Mouse (Mus musculus) frontal cortex, adult 2 months (tissue): Measurements from ENCODE around the gene Btbd35f28. TPM values are rescaled to one million over a fixed set of nuclear protein-coding genes. Genes with fewer than 3 reads are reported as not detected.
"Not testable (repeated sequence)": the region's sequence is repeated elsewhere in the genome, so short reads cannot be mapped to it uniquely, and the experiment has no call there.

Source experiments
- DNase-seq, 2 experiments: peaks; one replicate each; pipeline ENCODE4 v3.0.0; 2022; ENCODE audit warnings: low spot score in 1 of 2; ENCODE audit errors: extremely low spot score in 1 of 2
- polyA plus RNA-seq: library from polyadenylated mRNA; depleted of rRNA; stranded (reverse); fragments of >200 nt; gene quantifications from 2 replicates; pipeline ENCODE4 v1.2.3, GENCODE M21; 2012; rRNA removed

The Btbd35f28 gene
- polyA plus RNA-seq: not detected in 2 replicates

DNA sequence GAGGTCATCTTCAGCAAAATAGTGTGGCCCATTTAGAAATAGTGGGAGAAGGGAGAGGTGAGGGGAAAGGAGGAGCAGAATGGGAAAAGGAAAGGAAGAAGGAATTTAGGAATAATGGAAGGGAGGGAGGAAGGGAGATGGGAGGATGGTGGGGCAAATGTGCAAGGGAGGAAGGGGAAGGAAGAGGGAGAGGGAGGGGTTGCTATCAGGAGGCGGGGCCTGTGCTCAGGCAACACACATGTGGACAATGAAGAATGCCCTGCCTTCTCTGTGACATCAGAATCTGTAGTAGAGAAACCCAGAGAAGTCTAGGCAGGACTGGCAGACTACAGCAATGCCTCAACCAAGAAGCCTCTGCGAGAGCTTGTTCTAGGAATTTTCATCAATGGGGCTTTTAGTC, at the start of gene Btbd35f28:
Gene Btbd35f28 (plus strand): TSS at position 301 of the 400 bp plus-strand sequence.
- not testable (repeated sequence) for DNase-seq

Other genes with a start within 250 kb of the Btbd35f28 start
- not detected in 2 replicates for gene Btbd35f16, start 239.6 kb upstream of the Btbd35f28 start, polyA plus RNA-seq
- gene Btbd35f3, start 158.9 kb upstream of the Btbd35f28 start, polyA plus RNA-seq: not detected in 2 replicates
- gene Btbd35f20, start 94.7 kb downstream of the Btbd35f28 start, polyA plus RNA-seq: not detected in 2 replicates
- not detected in 2 replicates for gene Btbd35f17, start 174.1 kb downstream of the Btbd35f28 start, polyA plus RNA-seq